Mouse (Mus musculus) ovary, postnatal 36 days (tissue): ENCODE data around the gene Mb.

Experiments
- DNase-seq: peaks from one replicate; pipeline ENCODE4 v3.0.0; 2022; ENCODE audit warnings: low spot score, mixed read lengths

The Mb gene

GRCm38 (mm10) chr15:77050570-77050969, at the start of gene Mb:
Mb (minus strand) TSS chr15:77050670.
- no peak for DNase-seq

- no peak for DNase-seq
Observed at GRCm38 (mm10) chr15:77099756-77100155, 49.3 kb upstream of the Mb start.

GRCm38 (mm10) chr15:77097358-77097757, 46.9 kb upstream of the Mb start:
- DNase-seq: no peak

GRCm38 (mm10) chr15:77095216-77095615, 44.7 kb upstream of the Mb start:
- DNase-seq: no peak

- no peak for DNase-seq
Observed at GRCm38 (mm10) chr15:77094431-77094830, 44.0 kb upstream of the Mb start.

GRCm38 (mm10) chr15:77091394-77091793, 40.9 kb upstream of the Mb start:
- DNase-seq: no peak

- no peak for DNase-seq
Observed at GRCm38 (mm10) chr15:77090531-77090930, 40.1 kb upstream of the Mb start.

GRCm38 (mm10) chr15:77089249-77089648, 38.8 kb upstream of the Mb start:
- no peak for DNase-seq

GRCm38 (mm10) chr15:77086488-77086887, 36.0 kb upstream of the Mb start:
- no peak for DNase-seq

GRCm38 (mm10) chr15:77085818-77086217, 35.3 kb upstream of the Mb start:
- DNase-seq: peak; percentile 80

- DNase-seq: peak; percentile 52
Observed at GRCm38 (mm10) chr15:77081454-77081853, 31.0 kb upstream of the Mb start.

- peak; percentile 27 for DNase-seq
Observed at GRCm38 (mm10) chr15:77080684-77081254, 30.3 kb upstream of the Mb start.

GRCm38 (mm10) chr15:77079890-77080361, 29.5 kb upstream of the Mb start:
- peak; percentile 34 for DNase-seq

- DNase-seq: no peak
Observed at GRCm38 (mm10) chr15:77079256-77079822, 28.9 kb upstream of the Mb start.

GRCm38 (mm10) chr15:77078786-77079185, 28.3 kb upstream of the Mb start:
- no peak for DNase-seq

- no peak for DNase-seq
Observed at GRCm38 (mm10) chr15:77077906-77078305, 27.4 kb upstream of the Mb start.

GRCm38 (mm10) chr15:77076523-77076922, 26.1 kb upstream of the Mb start:
- DNase-seq: no peak

GRCm38 (mm10) chr15:77072556-77073163, 22.2 kb upstream of the Mb start:
- no peak for DNase-seq

- peak; percentile 30 for DNase-seq
Observed at GRCm38 (mm10) chr15:77071501-77071900, 21.0 kb upstream of the Mb start.

GRCm38 (mm10) chr15:77070745-77071268, 20.3 kb upstream of the Mb start:
- DNase-seq: no peak

- DNase-seq: no peak
Observed at GRCm38 (mm10) chr15:77069019-77069418, 18.5 kb upstream of the Mb start.

- DNase-seq: peak; percentile 38
Observed at GRCm38 (mm10) chr15:77068439-77068861, 18.0 kb upstream of the Mb start.

- DNase-seq: no peak
Observed at GRCm38 (mm10) chr15:77066233-77066632, 15.8 kb upstream of the Mb start.
